Mouse (Mus musculus): ENCODE measurements at regions not wholly inside any gene's neighbourhood (a gene's known extent, or its start where the extent isn't known, plus 50 kb on each side); places are given as distances from the start of the nearest gene placed in this dataset.

DNA sequence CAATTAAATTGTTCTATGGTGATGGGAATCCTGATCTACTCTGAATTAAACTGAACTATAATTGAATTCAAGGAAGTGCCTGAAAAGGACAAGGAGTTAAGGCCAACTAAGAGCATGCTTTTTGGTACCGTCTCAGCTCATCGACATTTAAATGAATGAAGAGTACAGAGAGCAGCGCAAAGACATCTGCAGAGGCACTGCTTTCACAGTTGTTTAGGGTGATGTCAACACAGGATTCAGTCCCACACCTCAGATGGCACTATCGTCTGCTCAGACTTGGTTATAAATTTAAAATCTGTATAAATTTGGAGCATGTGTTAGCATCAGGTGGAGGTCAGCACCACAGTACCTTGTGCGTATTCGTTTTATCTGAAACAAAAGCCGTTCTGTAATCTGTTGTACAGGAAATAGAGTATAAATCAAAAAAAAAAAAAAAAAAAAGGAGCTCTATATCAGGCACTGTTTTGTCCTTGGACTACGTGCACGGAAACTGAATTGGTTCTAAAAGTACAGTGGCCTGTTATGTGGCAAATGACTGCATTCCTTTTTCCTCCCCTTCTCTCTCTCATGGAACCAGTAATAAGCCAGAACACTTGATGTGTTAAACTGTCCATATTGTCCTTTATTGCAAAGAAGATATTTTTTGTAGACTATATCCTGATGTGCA, 187.8 kb downstream of the Wdr20rt start:
- dilution Hi-C loops (cut with MboI; ENCODE audit: extremely low pct_ligation_motif_present, extremely low pct_unique_long_range_greater_than_20kb, low sequenced_read_pairs) (no loop called here), in situ Hi-C loops (cut with MboI; ENCODE audit: low pct_ligation_motif_present, low pct_unique_long_range_greater_than_20kb, low sequenced_read_pairs) (no loop called here)
- no peak overlapping the region for H3K4me2 ChIP-seq (ENCODE audit: insufficient read depth, low read depth, poor library complexity, severe bottlenecking)
- no peak overlapping the region for H3K9ac ChIP-seq (ENCODE audit: insufficient read depth, low read depth)
- no peaks in the 10 kb centered on the region for H3K9me3 ChIP-seq (replicated peaks; ENCODE audit: low read length)
- no peaks in the 10 kb centered on the region for H3K27me3 ChIP-seq (replicated peaks)
- no peak overlapping the region for H3K4me3 ChIP-seq (replicated peaks in 1 of 3; ENCODE audit: low read depth in 2 of 3, low read length in 2 of 3, poor library complexity in 1 of 3)
- H3K79me2 ChIP-seq (replicated peaks; ENCODE audit: control insufficient read depth, extremely low read depth, insufficient read depth, poor library complexity, severe bottlenecking) = no peaks in the 10 kb centered on the region
- no peak overlapping the region for H3K27ac ChIP-seq (ENCODE audit: insufficient read depth, low read depth)
- no peak for TF ChIP-seq MEF2A (IDR thresholded peaks at IDR 0.05; ENCODE audit: borderline replicate concordance, low read depth, low read length)
- no peak for TF ChIP-seq GABPA (IDR thresholded peaks at IDR 0.05; ENCODE audit: insufficient replicate concordance, low read depth, low read length)
- TF ChIP-seq TBP (conservative IDR thresholded peaks at IDR 0.05; ENCODE audit: low read depth, low read length) = no peak
- no peak for TF ChIP-seq USF1 (IDR thresholded peaks at IDR 0.05; ENCODE audit: low read depth, low read length)
- TF ChIP-seq USF2 (conservative IDR thresholded peaks at IDR 0.05; ENCODE audit: low read depth, low read length) = no peak
- TF ChIP-seq NRF1 (IDR thresholded peaks at IDR 0.05; ENCODE audit: low read depth, low read length) = no peak
- TF ChIP-seq ZMIZ1 (IDR thresholded peaks at IDR 0.05; ENCODE audit: low read depth, low read length) = no peak
- TF ChIP-seq KAT2A (IDR thresholded peaks at IDR 0.05; ENCODE audit: insufficient replicate concordance, low read length) = no peak
- TF ChIP-seq ETS1 (conservative IDR thresholded peaks at IDR 0.05; ENCODE audit: low read depth, low read length) = no peak
- no peak for TF ChIP-seq HCFC1 (IDR thresholded peaks at IDR 0.05; ENCODE audit: low read depth, low read length)
- no peak for TF ChIP-seq POLR2A (IDR thresholded peaks at IDR 0.05; ENCODE audit: low read depth, low read length)
- TF ChIP-seq RCOR1 (conservative IDR thresholded peaks at IDR 0.05; ENCODE audit: low read depth, low read length) = no peak
- no peak for TF ChIP-seq TCF12 (IDR thresholded peaks at IDR 0.05; ENCODE audit: low read depth, low read length)
- TF ChIP-seq UBTF (IDR thresholded peaks at IDR 0.05; ENCODE audit: low read depth, low read length) = no peak
- no peak for TF ChIP-seq RAD21 (IDR thresholded peaks at IDR 0.05; ENCODE audit: low read depth, low read length)
- no peak for TF ChIP-seq MYC (IDR thresholded peaks at IDR 0.05; ENCODE audit: low read depth, low read length)
- no peak for TF ChIP-seq E2F4 (IDR thresholded peaks at IDR 0.05; ENCODE audit: insufficient replicate concordance, low read depth, low read length)
- H3K4me1 ChIP-seq (ENCODE audit: control insufficient read depth in 1 of 2, insufficient read depth in 2 of 2) = no peaks in the 10 kb centered on the region
- no peaks in the 10 kb centered on the region for H3K36me3 ChIP-seq (replicated peaks in 1 of 2; ENCODE audit: control insufficient read depth in 1 of 2, insufficient read depth in 1 of 2, low read length in 1 of 2)
- DNase-seq (ENCODE audit: extremely low read depth) = no peak

DNA sequence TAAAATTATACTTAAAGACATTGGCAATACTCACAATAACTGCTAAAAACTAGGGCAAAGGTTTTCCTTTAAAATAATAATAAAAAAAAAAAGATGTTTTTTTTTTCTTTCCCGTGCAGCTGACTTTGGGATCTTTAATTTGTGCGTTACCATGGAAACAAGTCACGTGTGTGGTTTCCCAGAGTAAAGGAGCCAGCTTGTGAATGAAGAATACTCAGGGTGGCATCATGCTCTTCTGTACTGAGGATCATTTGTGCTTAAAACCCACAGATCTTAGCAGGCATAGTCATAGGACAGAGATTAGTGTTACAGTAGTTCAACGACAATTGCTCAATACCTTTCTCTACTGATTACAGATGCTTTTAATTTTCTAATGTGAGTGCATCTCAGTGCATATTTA, 189.1 kb downstream of the Wdr20rt start:
- Histone ChIP-seq H3K27me3 (replicated peaks) (no peaks in the 10 kb centered on the region), H3K4me1 (ENCODE audit: control insufficient read depth in 1 of 2, insufficient read depth in 2 of 2) (no peaks in the 10 kb centered on the region), H3K9ac (ENCODE audit: insufficient read depth, low read depth) (no peak overlapping the region), H3K36me3 (replicated peaks in 1 of 2; ENCODE audit: control insufficient read depth in 1 of 2, insufficient read depth in 1 of 2, low read length in 1 of 2) (no peaks in the 10 kb centered on the region), H3K4me3 (replicated peaks in 1 of 3; ENCODE audit: low read depth in 2 of 3, low read length in 2 of 3, poor library complexity in 1 of 3) (no peak overlapping the region), H3K9me3 (replicated peaks; ENCODE audit: low read length) (no peaks in the 10 kb centered on the region), H3K4me2 (ENCODE audit: insufficient read depth, low read depth, poor library complexity, severe bottlenecking) (no peak overlapping the region), H3K27ac (ENCODE audit: insufficient read depth, low read depth) (no peak overlapping the region), H3K79me2 (replicated peaks; ENCODE audit: control insufficient read depth, extremely low read depth, insufficient read depth, poor library complexity, severe bottlenecking) (no peaks in the 10 kb centered on the region)
- in situ Hi-C loops (cut with MboI; ENCODE audit: low pct_ligation_motif_present, low pct_unique_long_range_greater_than_20kb, low sequenced_read_pairs) = no loop called here
- no peak for DNase-seq (ENCODE audit: extremely low read depth)
- dilution Hi-C loops (cut with MboI; ENCODE audit: extremely low pct_ligation_motif_present, extremely low pct_unique_long_range_greater_than_20kb, low sequenced_read_pairs) = no loop called here
- no peak for TF ChIP-seq ZC3H11A (IDR thresholded peaks at IDR 0.05; ENCODE audit: low read depth, low read length)
- no peak for TF ChIP-seq RAD21 (IDR thresholded peaks at IDR 0.05; ENCODE audit: low read depth, low read length)
- no peak for TF ChIP-seq TCF12 (IDR thresholded peaks at IDR 0.05; ENCODE audit: low read depth, low read length)
- TF ChIP-seq JUN (IDR thresholded peaks at IDR 0.05; ENCODE audit: insufficient read depth, low read depth, low read length) = no peak
- TF ChIP-seq BHLHE40 (IDR thresholded peaks at IDR 0.05; ENCODE audit: low read depth, low read length) = no peak
- TF ChIP-seq ZNF384 (IDR thresholded peaks at IDR 0.05; ENCODE audit: low read depth, low read length) = no peak
- no peak for TF ChIP-seq USF2 (conservative IDR thresholded peaks at IDR 0.05; ENCODE audit: low read depth, low read length)
- TF ChIP-seq MXI1 (IDR thresholded peaks at IDR 0.05; ENCODE audit: low read depth, low read length) = no peak
- no peak for TF ChIP-seq HCFC1 (IDR thresholded peaks at IDR 0.05; ENCODE audit: low read depth, low read length)
- TF ChIP-seq USF1 (IDR thresholded peaks at IDR 0.05; ENCODE audit: low read depth, low read length) = no peak
- no peak for TF ChIP-seq ZMIZ1 (IDR thresholded peaks at IDR 0.05; ENCODE audit: low read depth, low read length)
- no peak for TF ChIP-seq PAX5 (IDR thresholded peaks at IDR 0.05; ENCODE audit: low read length)
- no peak for TF ChIP-seq CHD1 (IDR thresholded peaks at IDR 0.05; ENCODE audit: low read depth, low read length)
- TF ChIP-seq NELFE (IDR thresholded peaks at IDR 0.05; ENCODE audit: low read depth, low read length) = no peak

All from CH12.LX (cell line).